Mouse (Mus musculus) liver, embryonic 11.5 days (tissue): Measurements from ENCODE around the gene 1700029H14Rik. TPM values are rescaled to one million over a fixed set of nuclear protein-coding genes. Genes with fewer than 3 reads are reported as not detected.

Experiments
- ATAC-seq: fragments of 200-750 bp; cut with Nextera tagmentation; replicated peaks from 2 replicates; pipeline ENCODE4 v1.8.0; 2017; ENCODE audit warnings: moderate number of reproducible peaks, mild to moderate bottlenecking, moderate TSS enrichment, moderate library complexity; ENCODE audit not compliant: low FRiP score
- DNase-seq: peaks from one replicate; pipeline ENCODE4 v3.0.0-alpha.2; 2017; ENCODE audit warnings: low spot score
- H3K27ac ChIP-seq: fragments of 300-500 bp; sonication (generic); 2 replicates; pipeline ENCODE4 v1.5.1; 2014; ENCODE audit warnings: mild to moderate bottlenecking, low read depth, low read length, control low read depth
- H3K27me3 ChIP-seq: fragments of 300-500 bp; sonication (generic); replicated peaks from 2 replicates; pipeline ENCODE4 v1.6.1; 2014; ENCODE audit warnings: low read length, mixed read lengths; ENCODE audit not compliant: control insufficient read depth, insufficient read depth
- H3K36me3 ChIP-seq: fragments of 300-500 bp; sonication (generic); 2 replicates; pipeline ENCODE4 v1.6.1; 2014; ENCODE audit warnings: mild to moderate bottlenecking, low read length, moderate library complexity, mixed read lengths; ENCODE audit not compliant: control insufficient read depth, insufficient read depth
- H3K4me1 ChIP-seq: fragments of 300-500 bp; sonication (generic); replicated peaks from 2 replicates; pipeline ENCODE4 v1.6.1; 2014; ENCODE audit warnings: low read length, mixed read lengths; ENCODE audit not compliant: control insufficient read depth, insufficient read depth
- H3K4me2 ChIP-seq: fragments of 300-500 bp; sonication (generic); 2 replicates; pipeline ENCODE4 v1.6.1; 2014; ENCODE audit warnings: mild to moderate bottlenecking, control low read depth, moderate library complexity
- H3K4me3 ChIP-seq: fragments of 300-500 bp; sonication (generic); 2 replicates; pipeline ENCODE4 v1.5.1; 2014; ENCODE audit warnings: low read depth, low read length, control low read depth
- H3K9ac ChIP-seq: fragments of 300-500 bp; sonication (generic); 2 replicates; pipeline ENCODE4 v1.6.1; 2014; ENCODE audit warnings: low read depth, low read length, control low read depth
- H3K9me3 ChIP-seq: fragments of 300-500 bp; sonication (generic); 2 replicates; pipeline ENCODE4 v1.6.1; 2016; ENCODE audit warnings: low read length, inconsistent platforms, mixed read lengths; ENCODE audit not compliant: control insufficient read depth
- WGBS: fragments of 180-500 bp; shearing (Covaris S2); extraction: QIAGEN DNeasy Blood & Tissue Kit; methylation state at CpG from one replicate; pipeline ENCODE4 v1.1.7; 2014; 5-methylcytosine and 5-hydroxymethylcytosine counted together
- polyA plus RNA-seq: library from polyadenylated mRNA; unstranded; fragments of >200 nt; fragmentation: Nextera tagmentation; extraction: Ambion mirVana; gene quantifications from 2 replicates; pipeline ENCODE4 v1.2.1, GENCODE M21; 2014

Gene 1700029H14Rik
- polyA plus RNA-seq, 1 experiment from 2014 or later, result not detected

GRCm38 (mm10) chr8:13537102-13537501 is 25.2 kb downstream of the 1700029H14Rik start:
- H3K27ac ChIP-seq, result no peak overlapping the region
- H3K9ac ChIP-seq, result no peak overlapping the region
- H3K4me3 ChIP-seq, result no peak overlapping the region
- no peaks in the 10 kb centered on the region for H3K4me1 ChIP-seq
- no peaks in the 10 kb centered on the region for H3K9me3 ChIP-seq
- H3K36me3 ChIP-seq, result no peaks in the 10 kb centered on the region
- DNase-seq (no peak), ATAC-seq (no peak)
- H3K4me2 ChIP-seq, result no peak overlapping the region
- 53% methylated on average over 2 of the region's 2 CpGs for WGBS
- H3K27me3 ChIP-seq, result no peaks in the 10 kb centered on the region; the same call in 1 of the 2 replicates

GRCm38 (mm10) chr8:13533123-13533522 is 29.1 kb downstream of the 1700029H14Rik start:
- ATAC-seq, result no peak
- Histone ChIP-seq H3K27ac (no peak overlapping the region), H3K27me3 (no peaks in the 10 kb centered on the region; the same call in 1 of the 2 replicates), H3K4me2 (no peak overlapping the region), H3K9ac (no peak overlapping the region), H3K4me1 (no peaks in the 10 kb centered on the region), H3K36me3 (no peaks in the 10 kb centered on the region), H3K9me3 (no peaks in the 10 kb centered on the region), H3K4me3 (no peak overlapping the region)
- WGBS, result 86% methylated on average over 8 of the region's 8 CpGs
- no peak for DNase-seq

- DNase-seq (no peak), ATAC-seq (no peak)
- H3K4me2 ChIP-seq, result no peak overlapping the region
- no peaks in the 10 kb centered on the region for H3K4me1 ChIP-seq
- H3K27me3 ChIP-seq, result no peaks in the 10 kb centered on the region
- no peaks in the 10 kb centered on the region for H3K36me3 ChIP-seq
- H3K27ac ChIP-seq, result no peak overlapping the region
- no peak overlapping the region for H3K9ac ChIP-seq
- H3K4me3 ChIP-seq, result no peak overlapping the region
- WGBS, result 59% methylated on average over 9 of the region's 9 CpGs
- H3K9me3 ChIP-seq, result 0 out of 2 replicates have a peak, but pooled peaks cover 2% of the 10 kb centered on the region
Observed at GRCm38 (mm10) chr8:13531602-13532171, 30.6 kb downstream of the 1700029H14Rik start.

GRCm38 (mm10) chr8:13530941-13531340 is 31.3 kb downstream of the 1700029H14Rik start:
- no peak overlapping the region for H3K4me3 ChIP-seq
- H3K4me1 ChIP-seq, result no peaks in the 10 kb centered on the region
- H3K9ac ChIP-seq, result no peak overlapping the region
- H3K4me2 ChIP-seq, result no peak overlapping the region
- H3K36me3 ChIP-seq, result no peaks in the 10 kb centered on the region
- H3K27ac ChIP-seq, result no peak overlapping the region
- H3K27me3 ChIP-seq, result no peaks in the 10 kb centered on the region
- 39% methylated on average over 5 of the region's 5 CpGs for WGBS
- ATAC-seq, result no peak
- H3K9me3 ChIP-seq, result 0 out of 2 replicates have a peak, but pooled peaks cover 2% of the 10 kb centered on the region
- no peak for DNase-seq

GRCm38 (mm10) chr8:13530401-13530800 is 31.9 kb downstream of the 1700029H14Rik start:
- DNase-seq (no peak), ATAC-seq (no peak)
- Histone ChIP-seq H3K4me1 (no peaks in the 10 kb centered on the region), H3K27me3 (no peaks in the 10 kb centered on the region), H3K27ac (no peak overlapping the region), H3K4me2 (no peak overlapping the region), H3K36me3 (no peaks in the 10 kb centered on the region), H3K9me3 (0 out of 2 replicates have a peak, but pooled peaks cover 2% of the 10 kb centered on the region), H3K9ac (no peak overlapping the region), H3K4me3 (no peak overlapping the region)
- 83% methylated on average over 3 of the region's 3 CpGs for WGBS

- Histone ChIP-seq H3K36me3 (no peaks in the 10 kb centered on the region), H3K27me3 (no peaks in the 10 kb centered on the region), H3K27ac (no peak overlapping the region), H3K4me3 (no peak overlapping the region), H3K4me1 (no peaks in the 10 kb centered on the region), H3K9me3 (0 out of 2 replicates have a peak, but pooled peaks cover 2% of the 10 kb centered on the region), H3K9ac (no peak overlapping the region), H3K4me2 (no peak overlapping the region)
- ATAC-seq, result no peak
- 68% methylated on average over 7 of the region's 7 CpGs for WGBS
- DNase-seq, result peak; percentile 24
Observed at GRCm38 (mm10) chr8:13529891-13530316, 32.4 kb downstream of the 1700029H14Rik start.

GRCm38 (mm10) chr8:13529011-13529840 is 33.0 kb downstream of the 1700029H14Rik start:
- Histone ChIP-seq H3K4me3 (no peak overlapping the region), H3K9me3 (0 out of 2 replicates have a peak, but pooled peaks cover 2% of the 10 kb centered on the region), H3K27me3 (no peaks in the 10 kb centered on the region), H3K27ac (no peak overlapping the region), H3K4me2 (no peak overlapping the region), H3K4me1 (no peaks in the 10 kb centered on the region), H3K36me3 (no peaks in the 10 kb centered on the region), H3K9ac (no peak overlapping the region)
- peak; percentile 28 for DNase-seq
- no peak for ATAC-seq
- 60% methylated on average over 15 of the region's 15 CpGs for WGBS

- Histone ChIP-seq H3K27ac (no peak overlapping the region), H3K4me2 (no peak overlapping the region), H3K4me3 (no peak overlapping the region), H3K9me3 (no peaks in the 10 kb centered on the region), H3K27me3 (no peaks in the 10 kb centered on the region), H3K4me1 (no peaks in the 10 kb centered on the region), H3K9ac (no peak overlapping the region), H3K36me3 (no peaks in the 10 kb centered on the region)
- DNase-seq, result peak; percentile 20
- no peak for ATAC-seq
- 49% methylated on average over 7 of the region's 7 CpGs for WGBS
Observed at GRCm38 (mm10) chr8:13521392-13521791, 40.9 kb downstream of the 1700029H14Rik start.
